Mouse (Mus musculus) kidney, adult 18-20 months (tissue): ENCODE data around the gene Lyg2.

ENCODE experiments used
- DNase-seq: peaks from one replicate; pipeline ENCODE4 v3.0.0; 2021

Gene Lyg2

DNA sequence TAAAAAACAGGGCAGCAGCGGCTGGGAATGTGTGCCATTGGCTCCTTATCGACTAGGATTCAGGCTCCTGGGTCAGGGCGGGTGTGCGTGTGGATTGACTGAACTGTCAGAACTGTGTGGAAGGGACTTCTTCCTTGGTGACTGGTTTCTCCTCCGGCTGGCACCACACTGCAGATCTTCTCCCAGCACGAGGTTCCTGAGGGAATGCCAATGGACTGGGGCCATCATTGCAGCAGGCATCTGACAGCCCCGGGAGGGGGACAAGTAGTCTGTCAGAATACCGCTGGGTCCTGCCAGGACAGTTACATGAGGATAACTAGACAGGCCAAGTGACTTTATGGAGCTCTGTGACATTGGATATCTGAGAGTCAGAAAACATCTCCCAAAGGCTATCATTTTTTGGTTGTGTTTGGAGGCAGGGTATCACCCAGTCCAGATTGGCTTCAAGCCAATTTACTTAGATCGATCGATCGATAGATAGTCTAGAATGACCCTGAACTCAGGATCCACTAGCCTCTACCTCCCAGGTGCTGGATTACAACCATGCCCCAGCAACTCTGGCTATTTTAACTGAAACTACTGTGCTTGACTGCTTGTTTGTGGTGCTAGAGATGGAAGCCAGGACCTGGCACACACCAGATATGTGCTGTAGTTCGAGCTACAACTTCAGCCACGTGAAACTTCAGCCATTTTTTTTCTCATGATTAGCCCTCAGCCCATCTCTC, 38.4 kb downstream of the Lyg2 start:
- DNase-seq: no peak

DNA sequence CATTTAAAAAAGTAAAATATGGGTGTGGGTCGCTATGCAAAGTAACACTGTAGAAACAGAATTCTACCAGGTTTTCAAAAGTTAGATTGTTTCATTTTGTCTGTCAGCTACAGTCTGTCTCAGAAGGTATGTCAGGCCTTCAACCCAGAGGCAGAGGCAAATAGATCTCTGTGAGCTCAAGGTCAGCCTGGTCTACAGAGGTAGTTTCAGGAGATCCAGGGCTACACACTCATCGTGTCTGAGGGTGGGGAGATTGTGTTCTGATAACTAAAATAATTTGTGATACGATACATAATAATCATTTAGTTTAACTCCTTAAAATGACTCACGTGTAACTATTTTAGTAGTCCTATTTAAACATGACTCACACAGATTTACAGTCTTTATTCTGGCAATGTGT, 43.1 kb downstream of the Lyg2 start:
- DNase-seq: no peak

DNA sequence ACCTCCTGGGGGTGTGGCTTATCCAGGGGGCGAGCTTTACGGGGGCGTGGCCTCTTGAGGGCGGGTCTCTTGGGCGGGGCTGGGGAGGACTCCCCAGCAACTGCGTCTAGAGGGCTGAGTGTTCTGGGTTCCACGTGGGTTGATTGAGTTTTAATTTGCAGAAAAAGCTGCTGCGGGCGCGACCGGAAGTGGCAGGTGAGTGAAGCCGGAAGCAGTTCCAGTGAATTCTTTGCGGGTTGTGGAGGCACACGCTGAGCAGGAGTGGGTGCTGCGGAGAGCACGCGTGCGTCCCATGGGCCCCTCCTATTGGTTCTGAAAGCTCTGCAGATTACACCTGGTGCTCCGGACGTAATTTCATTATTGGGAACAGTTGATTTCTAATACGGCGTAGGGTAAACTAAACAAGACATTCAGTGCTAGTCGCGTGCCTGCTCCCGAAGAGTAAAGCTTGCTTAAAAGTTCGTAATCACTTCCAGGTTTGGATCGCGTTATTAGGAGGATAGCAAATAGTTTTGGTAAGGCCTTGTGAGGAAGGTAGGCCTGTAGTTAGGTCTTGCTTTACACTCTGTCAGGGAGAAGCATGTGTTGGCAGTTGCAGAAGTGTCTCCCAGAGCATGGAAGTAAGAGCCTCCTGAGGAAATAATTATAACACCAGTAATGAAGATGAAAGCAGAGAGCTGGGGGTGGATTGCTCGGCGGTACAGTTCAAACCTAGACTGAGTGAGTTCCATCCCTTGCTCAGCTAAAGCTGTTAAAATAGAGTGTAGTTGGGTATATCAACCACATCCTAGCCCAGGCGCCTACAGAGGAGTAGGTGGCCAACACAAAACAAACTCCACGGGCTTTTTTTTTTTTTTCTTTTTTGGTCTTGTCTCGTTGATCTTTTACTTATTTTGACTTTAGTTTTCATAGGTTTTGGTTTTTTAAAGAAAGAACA, 43.9 kb downstream of the Lyg2 start:
- DNase-seq: peak; percentile 81

- DNase-seq: no peak
These were observed 44.6 kb downstream of the Lyg2 start, which contains the start of gene Lipt1 for GRCm38 (mm10) chr1:37871704-37872103. Gene Lipt1, plus strand, starts transcription at chr1:37871738.

- DNase-seq: no peak
These were observed 46.9 kb downstream of the Lyg2 start for GRCm38 (mm10) chr1:37869362-37869761.

DNA sequence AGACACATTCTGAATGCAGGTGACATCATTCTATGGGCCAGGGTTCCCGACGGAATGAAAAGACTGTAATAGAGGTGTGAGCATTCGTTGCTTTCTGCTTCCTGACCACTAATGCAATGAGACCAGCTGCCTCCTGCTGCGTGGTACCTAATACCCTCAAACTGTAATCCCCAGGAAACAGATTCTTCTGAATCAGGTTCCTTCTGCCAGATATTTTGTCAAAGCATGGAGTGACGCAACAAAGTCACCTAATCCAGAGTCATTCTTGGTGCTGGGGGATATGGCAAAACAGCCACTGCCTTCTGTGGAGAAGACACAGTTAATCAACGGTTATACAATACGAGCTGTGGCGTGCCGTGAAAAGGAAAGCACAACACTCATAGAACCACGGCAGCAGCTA, 47.7 kb downstream of the Lyg2 start:
- DNase-seq: no peak

DNA sequence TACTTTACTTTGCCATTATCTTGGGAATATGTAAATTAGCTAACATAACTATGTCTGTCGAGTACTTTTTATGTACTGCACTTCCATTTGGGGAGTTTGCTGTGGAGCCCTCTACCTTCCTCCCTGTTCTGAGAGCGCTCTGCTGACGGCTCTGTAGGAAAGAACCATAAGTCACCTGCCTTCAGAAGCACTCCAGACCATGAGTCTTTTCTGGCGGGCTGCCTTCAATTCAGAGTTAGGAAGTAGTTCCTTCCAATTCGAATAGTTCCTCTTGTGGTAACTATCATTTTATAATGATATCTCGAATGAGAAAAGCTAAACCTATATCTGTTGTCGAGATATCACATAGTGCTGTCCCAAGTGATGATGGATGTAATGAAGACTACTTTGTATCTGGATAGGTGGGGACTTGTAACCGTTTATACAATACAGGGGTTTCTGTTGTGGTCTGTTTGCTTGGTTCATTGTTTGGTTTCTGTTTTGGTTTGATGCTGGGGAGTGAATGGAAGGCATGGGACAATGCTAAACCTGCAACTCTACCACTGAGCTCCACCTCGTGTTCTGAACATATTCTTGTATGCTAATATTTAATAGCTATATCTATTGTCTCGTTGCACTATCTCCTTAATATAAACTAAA, 48.5 kb downstream of the Lyg2 start:
- DNase-seq: no peak

- peak; percentile 67 for DNase-seq
These were observed 49.2 kb downstream of the Lyg2 start for GRCm38 (mm10) chr1:37867056-37867455.

- DNase-seq: no peak
These were observed 50.0 kb downstream of the Lyg2 start, which contains the start of gene Tsga10 for GRCm38 (mm10) chr1:37866286-37866685. Gene Tsga10, minus strand, starts transcription at chr1:37866429.

- no peak for DNase-seq
These were observed 50.7 kb downstream of the Lyg2 start for GRCm38 (mm10) chr1:37865401-37866215.

- peak; percentile 99 for DNase-seq
These were observed 51.5 kb downstream of the Lyg2 start for GRCm38 (mm10) chr1:37864511-37865400.
